Comparison of ENCODE assay signal across 8 mouse cellular contexts in genomic region chr2:165233491-165234290, GRCm38 (mm10). TPM values are rescaled to one million over a fixed set of nuclear protein-coding genes. Genes with fewer than 3 reads are reported as not detected.
DNase-seq lines count a peak whose midpoint lies in the region; ATAC-seq lines count a peak whose summit lies in the region.
"Had no signal": no experiment of that assay in that cellular context is flagged by ENCODE, and none has a peak within 500 bp of the region (broad histone marks: within the 10 kb centered on the region; RNA-seq: fewer than 3 reads in every experiment).

No protein-coding gene starts in this region.

- H3K27me3 ChIP-seq in hindbrain, embryonic 16.5 days (replicated peaks; ENCODE audit: control insufficient read depth, insufficient read depth, low read length): peaks cover 13% of the 10 kb centered on the region
- peaks cover 98% of the 10 kb centered on the region for H3K27me3 ChIP-seq in limb, embryonic 15.5 days
- H3K27me3 ChIP-seq in midbrain, embryonic 14.5 days (ENCODE audit: control insufficient read depth, insufficient read depth, low read length): peaks cover 30% of the 10 kb centered on the region
- H3K27me3 ChIP-seq in splenic B cell, adult 2 months (ENCODE audit: control insufficient read depth, insufficient read depth, low read length, poor library complexity, severe bottlenecking): no peaks in the 10 kb centered on the region

- peak; percentile 24 for DNase-seq in adrenal gland, adult 8-10 months
- DNase-seq in cerebellum, postnatal 10 days: peak; percentile 75 to 78
- DNase-seq in gastrocnemius, postnatal 10 days: peak; percentile 70
- peak; percentile 79 for DNase-seq in midbrain, embryonic 14.5 days
- peak; percentile 62 for DNase-seq in splenic B cell, adult 2 months (ENCODE audit: low read depth, low spot score)

- H3K27ac ChIP-seq in hindbrain, embryonic 16.5 days (ENCODE audit: low read depth, low read length): peak overlapping the region; percentile 72; the same call in 1 of the 2 replicates
- H3K27ac ChIP-seq in limb, embryonic 15.5 days: no peak overlapping the region
- peak overlapping the region; percentile 89 for H3K27ac ChIP-seq in midbrain, embryonic 14.5 days (replicated peaks; ENCODE audit: low read depth, low read length)

- whole genome bisulfite sequencing in hindbrain, embryonic 16.5 days: 1% methylated on average over 70 of the region's 82 CpGs
- WGBS in limb, embryonic 15.5 days: under 1% methylated on average over 71 of the region's 82 CpGs
- under 1% methylated on average over 81 of the region's 82 CpGs for WGBS in midbrain, embryonic 14.5 days

- H3K9ac ChIP-seq in hindbrain, embryonic 16.5 days (ENCODE audit: low read depth, low read length): peak overlapping the region; percentile 81
- H3K9ac ChIP-seq in limb, embryonic 15.5 days: no peak overlapping the region
- peak overlapping the region; percentile 87 for H3K9ac ChIP-seq in midbrain, embryonic 14.5 days (replicated peaks; ENCODE audit: low read length)

- peak overlapping the region; percentile 99 for H3K4me2 ChIP-seq in hindbrain, embryonic 16.5 days (ENCODE audit: low read length)
- H3K4me2 ChIP-seq in limb, embryonic 15.5 days: peak overlapping the region; percentile 99
- H3K4me2 ChIP-seq in midbrain, embryonic 14.5 days (ENCODE audit: low read length): peak overlapping the region; percentile 96

- H3K36me3 ChIP-seq in hindbrain, embryonic 16.5 days (ENCODE audit: control insufficient read depth, insufficient read depth, low read length): no peaks in the 10 kb centered on the region
- no peaks in the 10 kb centered on the region for H3K36me3 ChIP-seq in limb, embryonic 15.5 days
- H3K36me3 ChIP-seq in midbrain, embryonic 14.5 days (ENCODE audit: control insufficient read depth, insufficient read depth, low read length): no peaks in the 10 kb centered on the region
- no peaks in the 10 kb centered on the region for H3K36me3 ChIP-seq in splenic B cell, adult 2 months (ENCODE audit: control insufficient read depth, insufficient read depth, low read length, poor library complexity, severe bottlenecking)

- no peak for ATAC-seq in hindbrain, embryonic 16.5 days
- no peak for ATAC-seq in limb, embryonic 15.5 days (ENCODE audit: insufficient number of reproducible peaks, low FRiP score, low TSS enrichment, low read depth)
- ATAC-seq in midbrain, embryonic 14.5 days (ENCODE audit: low FRiP score, low TSS enrichment): peak; percentile 4; the same call in 1 of the 2 replicates

- no peaks in the 10 kb centered on the region for H3K9me3 ChIP-seq in hindbrain, embryonic 16.5 days (ENCODE audit: control insufficient read depth, low read length)
- no peaks in the 10 kb centered on the region for H3K9me3 ChIP-seq in limb, embryonic 15.5 days
- H3K9me3 ChIP-seq in midbrain, embryonic 14.5 days (ENCODE audit: control insufficient read depth, low read length): no peaks in the 10 kb centered on the region

- peaks cover 14% of the 10 kb centered on the region for H3K4me1 ChIP-seq in hindbrain, embryonic 16.5 days (ENCODE audit: control insufficient read depth, insufficient read depth, low read depth, low read length)
- H3K4me1 ChIP-seq in limb, embryonic 15.5 days: peaks cover 25% of the 10 kb centered on the region
- H3K4me1 ChIP-seq in midbrain, embryonic 14.5 days (ENCODE audit: control insufficient read depth, insufficient read depth, low read length): peaks cover 39% of the 10 kb centered on the region

- peak overlapping the region; percentile 79 for H3K4me3 ChIP-seq in hindbrain, embryonic 16.5 days (ENCODE audit: low read length)
- H3K4me3 ChIP-seq in limb, embryonic 15.5 days: peak overlapping the region; percentile 54
- peak overlapping the region; percentile 72 for H3K4me3 ChIP-seq in midbrain, embryonic 14.5 days (replicated peaks; ENCODE audit: low read depth, low read length)

RNA-seq across cellular contexts. Expression of gene Cdh22, which starts 1.0 kb away (rescaled TPM):
- 1 to 10 TPM; 1.8 to 3.5 (median 2.5) TPM for total RNA-seq in adrenal gland, adult 8-10 months (2022)
- under 1 TPM; 0.07 to 0.25 TPM for total RNA-seq in gastrocnemius, postnatal 10 days (2021)
- polyA plus RNA-seq in hindbrain, embryonic 16.5 days (2015; fragmentation: Nextera tagmentation; extraction: Ambion mirVana): 11.0 and 13.1 TPM in 2 replicates
- 0.19 and 0.24 TPM in 2 replicates for polyA plus RNA-seq in limb, embryonic 15.5 days (2015; fragmentation: Nextera tagmentation; extraction: Ambion mirVana)
- 15.8 and 18.4 TPM in 2 replicates for polyA plus RNA-seq in midbrain, embryonic 14.5 days (2014; fragmentation: Nextera tagmentation; extraction: Ambion mirVana)
- polyA plus RNA-seq: gonadal fat pad, adult 2 months had no signal

RNA-seq across cellular contexts. Expression of gene Slc35c2, which starts 54.0 kb away (rescaled TPM):
- total RNA-seq in adrenal gland, adult 8-10 months (2022): 10 to 100 TPM; 56.7 to 62.1 (median 58.3) TPM
- total RNA-seq in gastrocnemius, postnatal 10 days (2021): 10 to 100 TPM; 17.5 to 18.6 TPM
- polyA plus RNA-seq in hindbrain, embryonic 16.5 days (2015; fragmentation: Nextera tagmentation; extraction: Ambion mirVana): 73.4 and 79.6 TPM in 2 replicates
- 53.3 and 61.8 TPM in 2 replicates for polyA plus RNA-seq in limb, embryonic 15.5 days (2015; fragmentation: Nextera tagmentation; extraction: Ambion mirVana)
- 60.8 and 65.2 TPM in 2 replicates for polyA plus RNA-seq in midbrain, embryonic 14.5 days (2014; fragmentation: Nextera tagmentation; extraction: Ambion mirVana)

Comparison
In these comparisons a context has a peak if more than half of its experiments do, and no peak if none do; other contexts are left out.
1. DNase-seq: peak in every context shown above with its lines; median percentile 79 in midbrain, embryonic 14.5 days; 76 in cerebellum, postnatal 10 days; 70 in gastrocnemius, postnatal 10 days; 62 in splenic B cell, adult 2 months; 24 in adrenal gland, adult 8-10 months.